Mouse (Mus musculus) stomach, embryonic 14.5 days (tissue): Measurements from ENCODE around the gene Rybp. TPM values are rescaled to one million over a fixed set of nuclear protein-coding genes. Genes with fewer than 3 reads are reported as not detected.

Experiments
- ATAC-seq: fragments of 200-750 bp; cut with Nextera tagmentation; 2 replicates; pipeline ENCODE4 v1.8.0; 2017; ENCODE audit warnings: low read depth, moderate TSS enrichment; ENCODE audit not compliant: insufficient number of reproducible peaks, insufficient read depth, low FRiP score
- H3K27ac ChIP-seq: fragments of 300-500 bp; sonication (generic); 2 replicates; pipeline ENCODE4 v1.5.1; 2014; ENCODE audit warnings: mild to moderate bottlenecking, low read length, moderate library complexity, mixed read lengths
- H3K27me3 ChIP-seq: fragments of 300-500 bp; sonication (generic); 2 replicates; pipeline ENCODE4 v1.6.1; 2014; ENCODE audit warnings: low read length, control low read depth, mixed read lengths; ENCODE audit not compliant: control insufficient read depth, insufficient read depth
- H3K36me3 ChIP-seq: fragments of 300-500 bp; sonication (generic); 2 replicates; pipeline ENCODE4 v1.6.1; 2014; ENCODE audit warnings: mild to moderate bottlenecking, control low read depth, low read length, moderate library complexity, mixed read lengths; ENCODE audit not compliant: control insufficient read depth, insufficient read depth
- H3K4me1 ChIP-seq: fragments of 300-500 bp; sonication (generic); 2 replicates; pipeline ENCODE4 v1.6.1; 2014; ENCODE audit warnings: low read length, control low read depth, mixed read lengths; ENCODE audit not compliant: control insufficient read depth, insufficient read depth
- H3K4me2 ChIP-seq: fragments of 300-500 bp; sonication (generic); replicated peaks from 2 replicates; pipeline ENCODE4 v1.6.1; 2014; ENCODE audit warnings: low read depth, low read length, control low read depth
- H3K4me3 ChIP-seq: fragments of 300-500 bp; sonication (generic); 2 replicates; pipeline ENCODE4 v1.5.1; 2014; ENCODE audit warnings: low read depth, low read length, control low read depth
- H3K9ac ChIP-seq: fragments of 300-500 bp; sonication (generic); replicated peaks from 2 replicates; pipeline ENCODE4 v1.6.1; 2014; ENCODE audit warnings: low read depth, mild to moderate bottlenecking, control low read depth, low read length, moderate library complexity, mixed read lengths
- H3K9me3 ChIP-seq: fragments of 300-500 bp; sonication (generic); 2 replicates; pipeline ENCODE4 v1.6.1; 2016; ENCODE audit warnings: low read depth, low read length, control low read depth; ENCODE audit not compliant: control insufficient read depth
- WGBS: fragments of 180-500 bp; shearing (Covaris S2); extraction: QIAGEN DNeasy Blood & Tissue Kit; methylation state at CpG from one replicate; pipeline ENCODE4 v1.1.7; 2014; 5-methylcytosine and 5-hydroxymethylcytosine counted together
- polyA plus RNA-seq: library from polyadenylated mRNA; unstranded; fragments of >200 nt; fragmentation: Nextera tagmentation; extraction: Ambion mirVana; gene quantifications from 2 replicates; pipeline ENCODE4 v1.2.1, GENCODE M21; 2014

The Rybp gene
- polyA plus RNA-seq, result 12.6 and 13.7 TPM in 2 replicates

- H3K9me3 ChIP-seq, result no peaks in the 10 kb centered on the region
- H3K4me1 ChIP-seq, result peaks cover 16% of the 10 kb centered on the region; the same call in 1 of the 2 replicates
- H3K9ac ChIP-seq, result peak within 1 kb of the TSS; percentile 89
- WGBS, result under 1% methylated on average over 64 of the region's 112 CpGs
- H3K4me2 ChIP-seq, result peak within 1 kb of the TSS; percentile 94
- H3K36me3 ChIP-seq, result no peaks in the 10 kb centered on the region
- no peaks in the 10 kb centered on the region for H3K27me3 ChIP-seq
- ATAC-seq, result peak; percentile 96
- peak within 1 kb of the TSS; percentile 95 for H3K27ac ChIP-seq
- H3K4me3 ChIP-seq, result peak within 1 kb of the TSS; percentile 67
These were observed at the start of gene Rybp for GRCm38 (mm10) chr6:100287334-100288015. Rybp (minus strand) TSS chr6:100287485.

- no peak overlapping the region for H3K27ac ChIP-seq
- H3K4me1 ChIP-seq, result peaks cover 12% of the 10 kb centered on the region; the same call in 1 of the 2 replicates
- no peaks in the 10 kb centered on the region for H3K27me3 ChIP-seq
- WGBS, result 23% methylated on average over 14 of the region's 14 CpGs
- no peak overlapping the region for H3K4me2 ChIP-seq
- no peak overlapping the region for H3K9ac ChIP-seq
- H3K4me3 ChIP-seq, result no peak overlapping the region
- no peaks in the 10 kb centered on the region for H3K36me3 ChIP-seq
- no peak; the same call in 1 of the 2 replicates for ATAC-seq
- no peaks in the 10 kb centered on the region for H3K9me3 ChIP-seq
These were observed 49.4 kb upstream of the Rybp start for GRCm38 (mm10) chr6:100336591-100337148.

DNA sequence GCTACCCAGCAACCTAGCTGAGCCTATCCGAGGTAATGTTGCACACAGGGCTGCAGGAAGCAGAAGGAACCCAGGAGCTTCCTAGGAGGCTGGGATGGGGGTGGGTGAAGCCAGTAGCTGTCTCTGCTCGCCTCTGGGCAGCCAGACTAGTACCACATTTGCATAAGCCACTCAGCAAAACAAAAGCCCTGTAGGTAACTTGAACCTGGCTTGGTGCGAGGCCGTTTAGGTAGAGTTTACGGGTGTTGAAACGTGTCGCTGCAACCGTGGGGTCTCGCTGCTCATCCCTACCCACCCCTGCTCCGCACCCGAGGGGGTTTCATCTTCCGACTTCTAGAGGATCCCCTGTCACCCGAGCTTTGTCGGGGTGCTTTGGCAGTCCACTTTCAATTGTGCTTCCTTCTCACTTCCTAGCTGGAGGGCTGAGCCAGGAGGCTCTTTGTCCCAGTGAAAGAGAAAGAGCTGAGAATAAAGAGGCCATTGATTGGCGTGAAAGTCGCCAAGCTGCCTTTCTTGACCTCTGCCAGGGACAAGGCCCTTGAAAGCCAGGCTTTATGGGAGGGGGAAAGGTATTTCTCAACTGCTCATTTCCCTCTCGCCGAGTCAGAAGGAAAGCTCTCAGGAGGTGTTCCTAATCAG is 48.3 kb upstream of the Rybp start:
- Histone ChIP-seq H3K36me3 (no peaks in the 10 kb centered on the region), H3K9ac (no peak overlapping the region), H3K4me3 (no peak overlapping the region; the same call in 1 of the 2 replicates), H3K27me3 (no peaks in the 10 kb centered on the region), H3K27ac (no peak overlapping the region), H3K4me2 (peak overlapping the region; percentile 13), H3K4me1 (peaks cover 12% of the 10 kb centered on the region; the same call in 1 of the 2 replicates), H3K9me3 (no peaks in the 10 kb centered on the region)
- 15% methylated on average over 18 of the region's 18 CpGs for WGBS
- ATAC-seq, result no peak

DNA sequence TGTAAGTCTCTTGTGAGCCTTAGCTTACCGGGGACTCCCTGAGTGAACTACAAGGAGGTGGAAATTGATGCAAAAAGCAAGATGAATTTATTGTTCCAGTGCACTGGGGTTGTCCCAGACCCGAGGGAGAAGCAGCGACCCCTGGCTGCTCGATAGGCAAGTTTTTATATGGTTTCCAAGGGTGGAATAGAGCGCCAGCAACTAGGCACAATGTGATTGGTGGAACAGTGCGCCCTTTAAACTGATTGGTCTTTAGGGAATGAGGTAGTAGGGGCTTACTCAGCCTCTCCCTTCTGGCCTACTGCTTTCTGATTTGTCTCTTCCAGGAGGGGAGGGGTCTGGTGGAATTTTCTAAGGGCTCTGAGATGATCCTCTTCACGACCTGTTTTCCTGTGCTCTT is 46.5 kb upstream of the Rybp start:
- Histone ChIP-seq H3K9me3 (no peaks in the 10 kb centered on the region), H3K27ac (no peak overlapping the region), H3K4me3 (no peak overlapping the region), H3K27me3 (no peaks in the 10 kb centered on the region), H3K36me3 (no peaks in the 10 kb centered on the region), H3K4me2 (no peak overlapping the region), H3K9ac (no peak overlapping the region), H3K4me1 (peaks cover 12% of the 10 kb centered on the region; the same call in 1 of the 2 replicates)
- no peak for ATAC-seq
- WGBS, result 79% methylated on average over 7 of the region's 7 CpGs

GRCm38 (mm10) chr6:100332479-100332878 is 45.2 kb upstream of the Rybp start:
- H3K27ac ChIP-seq, result no peak overlapping the region
- H3K36me3 ChIP-seq, result no peaks in the 10 kb centered on the region
- no peak overlapping the region for H3K4me3 ChIP-seq
- no peak overlapping the region for H3K4me2 ChIP-seq
- WGBS, result 75% methylated on average over 4 of the region's 4 CpGs
- no peaks in the 10 kb centered on the region for H3K27me3 ChIP-seq
- H3K9ac ChIP-seq, result no peak overlapping the region
- H3K9me3 ChIP-seq, result no peaks in the 10 kb centered on the region
- ATAC-seq, result no peak
- H3K4me1 ChIP-seq, result peaks cover 12% of the 10 kb centered on the region; the same call in 1 of the 2 replicates

- Histone ChIP-seq H3K36me3 (no peaks in the 10 kb centered on the region), H3K27ac (no peak overlapping the region), H3K9ac (no peak overlapping the region), H3K27me3 (no peaks in the 10 kb centered on the region), H3K4me3 (no peak overlapping the region), H3K9me3 (no peaks in the 10 kb centered on the region), H3K4me1 (peaks cover 9% of the 10 kb centered on the region; the same call in 1 of the 2 replicates), H3K4me2 (no peak overlapping the region)
- 47% methylated on average over 8 of the region's 8 CpGs for WGBS
- no peak for ATAC-seq
These were observed 44.3 kb upstream of the Rybp start for GRCm38 (mm10) chr6:100331582-100331981.

GRCm38 (mm10) chr6:100331055-100331454 is 43.8 kb upstream of the Rybp start:
- WGBS, result 83% methylated on average over 9 of the region's 9 CpGs
- peaks cover 4% of the 10 kb centered on the region; the same call in 1 of the 2 replicates for H3K4me1 ChIP-seq
- no peak overlapping the region for H3K4me3 ChIP-seq
- no peaks in the 10 kb centered on the region for H3K36me3 ChIP-seq
- no peak overlapping the region for H3K4me2 ChIP-seq
- H3K9me3 ChIP-seq, result no peaks in the 10 kb centered on the region
- no peaks in the 10 kb centered on the region for H3K27me3 ChIP-seq
- H3K9ac ChIP-seq, result no peak overlapping the region
- no peak overlapping the region for H3K27ac ChIP-seq
- ATAC-seq, result no peak

GRCm38 (mm10) chr6:100329542-100329941 is 42.3 kb upstream of the Rybp start:
- no peak for ATAC-seq

More at GRCm38 (mm10) chr6:100329542-100329941, 42.3 kb upstream of the Rybp start:
- Histone ChIP-seq H3K27ac (no peak overlapping the region), H3K36me3 (no peaks in the 10 kb centered on the region), H3K4me1 (no peaks in the 10 kb centered on the region; the same call in 1 of the 2 replicates), H3K4me3 (no peak overlapping the region), H3K4me2 (no peak overlapping the region), H3K27me3 (no peaks in the 10 kb centered on the region), H3K9ac (no peak overlapping the region), H3K9me3 (no peaks in the 10 kb centered on the region)
- WGBS, result 35% methylated on average over 4 of the region's 4 CpGs
